Mouse (Mus musculus) limb, embryonic 14.5 days (tissue): Measurements from ENCODE around the gene Abcb6. TPM values are rescaled to one million over a fixed set of nuclear protein-coding genes. Genes with fewer than 3 reads are reported as not detected.

ENCODE experiments used
- ATAC-seq: fragments of 200-750 bp; cut with Nextera tagmentation; 2 replicates; pipeline ENCODE4 v1.8.0; 2017; ENCODE audit warnings: low read depth, moderate number of reproducible peaks, moderate TSS enrichment; ENCODE audit not compliant: low FRiP score
- DNase-seq: peaks from one replicate; pipeline ENCODE4 v3.0.0-alpha.2; 2015; ENCODE audit warnings: low spot score
- H3K27ac ChIP-seq: fragments of 300-500 bp; sonication (generic); replicated peaks from 2 replicates; pipeline ENCODE4 v1.5.1; 2014; ENCODE audit warnings: low read depth, mild to moderate bottlenecking, low read length, moderate library complexity, mixed read lengths
- H3K27me3 ChIP-seq: fragments of 300-500 bp; sonication (generic); 2 replicates; pipeline ENCODE4 v1.6.1; 2014; ENCODE audit warnings: low read length, mixed read lengths; ENCODE audit not compliant: control insufficient read depth, insufficient read depth
- H3K36me3 ChIP-seq: fragments of 300-500 bp; sonication (generic); 2 replicates; pipeline ENCODE4 v1.6.1; 2014; ENCODE audit warnings: mild to moderate bottlenecking, low read length, moderate library complexity, mixed read lengths; ENCODE audit not compliant: control insufficient read depth, insufficient read depth
- H3K4me1 ChIP-seq: fragments of 300-500 bp; sonication (generic); 2 replicates; pipeline ENCODE4 v1.6.1; 2014; ENCODE audit warnings: antibody characterized with exemption, low read length, mixed read lengths; ENCODE audit not compliant: control insufficient read depth, insufficient read depth
- H3K4me2 ChIP-seq: fragments of 300-500 bp; sonication (generic); replicated peaks from 2 replicates; pipeline ENCODE4 v1.6.1; 2014; ENCODE audit warnings: low read depth, mild to moderate bottlenecking, low read length, moderate library complexity; ENCODE audit not compliant: severe bottlenecking
- H3K4me3 ChIP-seq: fragments of 300-500 bp; sonication (generic); replicated peaks from 2 replicates; pipeline ENCODE4 v1.5.1; 2014; ENCODE audit warnings: low read length
- H3K9ac ChIP-seq: fragments of 300-500 bp; sonication (generic); 2 replicates; pipeline ENCODE4 v1.6.1; 2014; ENCODE audit warnings: mild to moderate bottlenecking, low read depth, low read length, moderate library complexity; ENCODE audit not compliant: severe bottlenecking
- H3K9me3 ChIP-seq: fragments of 300-500 bp; sonication (generic); 2 replicates; pipeline ENCODE4 v1.6.1; 2016; ENCODE audit warnings: low read length; ENCODE audit not compliant: control insufficient read depth
- POLR2A ChIP-seq: fragments of 200-500 bp; IDR thresholded peaks from 2 replicates; pipeline ENCODE4 v1.8.0; 2012; ENCODE audit warnings: inconsistent platforms, mild to moderate bottlenecking, moderate library complexity, borderline replicate concordance; ENCODE audit not compliant: insufficient read depth, insufficient read length; ENCODE audit errors: extremely low read depth
- WGBS: fragments of 180-500 bp; shearing (Covaris S2); extraction: QIAGEN DNeasy Blood & Tissue Kit; methylation state at CpG from one replicate; pipeline ENCODE4 v1.1.7; 2014; 5-methylcytosine and 5-hydroxymethylcytosine counted together
- polyA plus RNA-seq, 2 experiments: library from polyadenylated mRNA; depleted of rRNA in 1 of 2; stranded (reverse) in 1 of 2; unstranded in 1 of 2; fragments of >200 nt; fragmentation: Nextera tagmentation in 1 of 2; extraction: Ambion mirVana in 1 of 2; gene quantifications; 2 replicates each; pipeline versions ENCODE4 v1.2.1 to v1.2.3; 2012 to 2014

Abcb6 gene
- polyA plus RNA-seq, 2 experiments: 27.3 to 29.7 TPM

- no peak overlapping the region for H3K27ac ChIP-seq
- H3K4me3 ChIP-seq: peak overlapping the region; percentile 59
- no peak for DNase-seq
- no peaks in the 10 kb centered on the region for H3K27me3 ChIP-seq
- no peak for ATAC-seq
- peak overlapping the region; percentile 98 for H3K4me2 ChIP-seq
- 25% methylated on average over 7 of the region's 7 CpGs for WGBS
- no peaks in the 10 kb centered on the region for H3K9me3 ChIP-seq
- no peak for TF ChIP-seq POLR2A
- H3K4me1 ChIP-seq: peaks cover 7% of the 10 kb centered on the region
- H3K36me3 ChIP-seq: peaks cover 65% of the 10 kb centered on the region
- H3K9ac ChIP-seq: no peak overlapping the region
These were observed 549 bp upstream of the Abcb6 start for GRCm38 (mm10) chr1:75180741-75181140.

GRCm38 (mm10) chr1:75179334-75180104 is 673 bp downstream of the Abcb6 start:
- peak; percentile 32 for ATAC-seq
- no peaks in the 10 kb centered on the region for H3K9me3 ChIP-seq
- TF ChIP-seq POLR2A: no peak
- WGBS: 7% methylated on average over 21 of the region's 23 CpGs
- H3K9ac ChIP-seq: peak overlapping the region; percentile 62
- peaks cover 7% of the 10 kb centered on the region for H3K4me1 ChIP-seq
- H3K27me3 ChIP-seq: no peaks in the 10 kb centered on the region
- H3K4me2 ChIP-seq: peak overlapping the region; percentile 98
- no peak for DNase-seq
- peak overlapping the region; percentile 59 for H3K4me3 ChIP-seq
- H3K36me3 ChIP-seq: peaks cover 63% of the 10 kb centered on the region
- H3K27ac ChIP-seq: 0 out of 2 replicates have a peak overlapping the region, but pooled peaks have one; percentile 8

DNA sequence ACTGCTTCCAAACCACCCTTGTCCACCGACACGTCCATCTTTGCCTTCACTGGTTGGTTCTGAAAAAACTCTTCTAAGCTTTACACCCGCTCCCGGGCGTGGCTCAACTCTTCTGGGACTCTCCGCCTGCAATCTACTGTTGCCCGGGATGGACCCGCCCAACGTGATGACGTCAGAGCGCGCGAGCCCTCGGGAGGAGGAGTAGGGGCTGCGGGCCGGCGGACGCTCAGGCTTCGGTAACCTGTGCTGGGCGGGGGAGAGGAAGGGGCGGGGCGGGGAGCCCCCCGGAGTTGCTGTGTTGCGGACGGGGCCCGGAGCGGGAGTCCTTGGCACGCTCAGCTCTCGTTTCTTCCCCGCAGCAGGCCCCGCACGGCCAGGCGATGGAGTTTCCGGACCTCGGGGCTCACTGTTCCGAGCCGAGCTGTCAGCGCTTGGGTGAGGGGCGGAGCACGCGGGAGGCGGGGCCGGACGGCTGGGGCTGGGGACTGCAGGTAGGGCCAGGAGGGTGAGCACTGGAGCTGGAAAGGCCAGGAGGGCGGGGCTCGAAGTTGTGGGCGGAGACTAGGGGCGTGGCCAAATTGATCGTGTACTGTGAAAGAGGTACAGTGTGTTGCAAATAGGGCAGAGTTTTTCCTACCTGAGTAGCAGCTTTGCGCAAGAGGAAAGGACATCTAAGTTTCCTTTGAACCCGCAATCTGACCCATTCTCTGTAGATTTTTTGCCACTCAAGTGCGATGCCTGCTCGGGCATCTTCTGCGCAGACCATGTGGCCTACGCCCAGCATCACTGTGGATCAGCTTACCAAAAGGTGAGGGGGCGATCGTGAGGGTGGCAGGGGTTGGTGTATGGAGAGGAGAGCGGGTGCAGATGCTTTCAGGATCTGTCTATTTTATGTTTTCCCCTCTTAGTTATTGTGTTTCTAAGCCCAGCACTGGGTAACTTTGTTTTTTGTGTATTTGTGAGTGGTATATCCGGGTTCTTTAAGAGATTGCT is 11.4 kb downstream of the Abcb6 start, which contains the start of gene Zfand2b:
Gene Zfand2b (plus strand): TSS at position 175 of the 993 bp plus-strand sequence.
- DNase-seq (peak; percentile 95), ATAC-seq (peak; percentile 98)
- Histone ChIP-seq H3K27me3 (no peaks in the 10 kb centered on the region), H3K36me3 (peaks cover 35% of the 10 kb centered on the region), H3K9ac (peak within 1 kb of the TSS; percentile 56), H3K4me3 (peak within 1 kb of the TSS; percentile 72), H3K4me2 (peak within 1 kb of the TSS; percentile 56), H3K4me1 (peaks cover 10% of the 10 kb centered on the region), H3K27ac (peak within 1 kb of the TSS; percentile 81), H3K9me3 (no peaks in the 10 kb centered on the region)
- 2% methylated on average over 54 of the region's 59 CpGs for WGBS
- TF ChIP-seq POLR2A: peak; percentile 54; the same call in 1 of the 2 replicates

GRCm38 (mm10) chr1:75168093-75168471 is 12.1 kb downstream of the Abcb6 start:
- Histone ChIP-seq H3K9ac (peak overlapping the region; percentile 56), H3K9me3 (no peaks in the 10 kb centered on the region), H3K27me3 (no peaks in the 10 kb centered on the region), H3K4me3 (peak overlapping the region; percentile 72), H3K4me2 (peak overlapping the region; percentile 56), H3K36me3 (peaks cover 28% of the 10 kb centered on the region), H3K4me1 (peaks cover 10% of the 10 kb centered on the region), H3K27ac (peak overlapping the region; percentile 81; the same call in 1 of the 2 replicates)
- ATAC-seq (no peak; the same call in 1 of the 2 replicates), DNase-seq (no peak)
- TF ChIP-seq POLR2A: no peak
- 8% methylated on average over 7 of the region's 7 CpGs for WGBS

DNA sequence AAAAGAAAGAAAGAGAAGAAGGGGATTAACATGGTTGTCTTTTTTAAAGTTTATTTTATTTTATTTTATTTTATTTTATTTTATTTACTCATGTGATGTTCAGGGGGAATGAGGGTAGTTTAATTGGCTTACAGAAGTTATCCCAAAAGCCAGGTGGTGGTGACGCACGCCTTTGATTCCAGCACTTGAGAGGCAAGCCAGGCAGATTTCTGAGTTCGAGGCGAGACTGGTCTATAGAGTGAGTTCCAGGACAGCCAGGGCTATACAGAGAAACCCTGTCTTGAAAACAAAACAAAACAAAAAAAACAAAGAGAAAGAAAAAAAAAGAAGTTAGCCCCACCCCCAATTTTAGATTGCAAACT is 20.0 kb downstream of the Abcb6 start:
- no peaks in the 10 kb centered on the region for H3K36me3 ChIP-seq
- ATAC-seq (no peak), DNase-seq (no peak)
- no peak overlapping the region for H3K27ac ChIP-seq
- H3K9ac ChIP-seq: no peak overlapping the region
- no peaks in the 10 kb centered on the region for H3K27me3 ChIP-seq
- no peak overlapping the region for H3K4me3 ChIP-seq
- 77% methylated on average over 4 of the region's 4 CpGs for WGBS
- no peak overlapping the region for H3K4me2 ChIP-seq
- no peaks in the 10 kb centered on the region for H3K4me1 ChIP-seq
- TF ChIP-seq POLR2A: no peak
- H3K9me3 ChIP-seq: no peaks in the 10 kb centered on the region
